Mouse (Mus musculus): ENCODE data around the gene Lrrc4. TPM values are rescaled to one million over a fixed set of nuclear protein-coding genes. Genes with fewer than 3 reads are reported as not detected.

Gene Lrrc4
- total and polyA plus RNA-seq, 2 experiments from 2014 or later: 6.0 to 59.8 TPM

- WGBS: 26% methylated on average over 1 of the region's 1 CpGs
Measured at GRCm38 (mm10) chr6:28743586-28743985, 88.0 kb downstream of the Lrrc4 start.

GRCm38 (mm10) chr6:28737601-28738000 is 93.9 kb downstream of the Lrrc4 start:
- no peak overlapping the region for H3K4me3 ChIP-seq (ENCODE audit: low read length)
- DNase-seq (ENCODE audit: low spot score) (no peak), ATAC-seq (no peak)
- no peak overlapping the region for H3K27ac ChIP-seq
- H3K4me1 ChIP-seq (ENCODE audit: insufficient read depth, low read length): no peaks in the 10 kb centered on the region
- 87% methylated on average over 1 of the region's 1 CpGs for WGBS
- H3K4me2 ChIP-seq (ENCODE audit: low read depth, low read length): no peak overlapping the region
- no peaks in the 10 kb centered on the region for H3K27me3 ChIP-seq (ENCODE audit: insufficient read depth, low read length)
- no peak for TF ChIP-seq CTCF (IDR thresholded peaks at IDR 0.05; ENCODE audit: low read depth)
- no peaks in the 10 kb centered on the region for H3K9me3 ChIP-seq (ENCODE audit: low read length)
- H3K9ac ChIP-seq (replicated peaks; ENCODE audit: low read length): no peak overlapping the region
- no peaks in the 10 kb centered on the region for H3K36me3 ChIP-seq (ENCODE audit: insufficient read depth, low read length)

More at GRCm38 (mm10) chr6:28743586-28743985, 88.0 kb downstream of the Lrrc4 start:
- H3K9me3 ChIP-seq (ENCODE audit: low read length): no peaks in the 10 kb centered on the region
- no peaks in the 10 kb centered on the region for H3K27me3 ChIP-seq (ENCODE audit: insufficient read depth, low read length)
- H3K4me1 ChIP-seq (ENCODE audit: insufficient read depth, low read length): peaks cover 12% of the 10 kb centered on the region
- DNase-seq (ENCODE audit: low spot score) (peak; percentile 56), ATAC-seq (no peak)
- no peak overlapping the region; the same call in 1 of the 2 replicates for H3K27ac ChIP-seq
- TF ChIP-seq CTCF (IDR thresholded peaks at IDR 0.05; ENCODE audit: low read depth): no peak
- no peaks in the 10 kb centered on the region for H3K36me3 ChIP-seq (ENCODE audit: insufficient read depth, low read length)
- no peak overlapping the region for H3K4me3 ChIP-seq (ENCODE audit: low read length)
- no peak overlapping the region for H3K9ac ChIP-seq (replicated peaks; ENCODE audit: low read length)
- H3K4me2 ChIP-seq (ENCODE audit: low read depth, low read length): no peak overlapping the region

GRCm38 (mm10) chr6:28736665-28737064 is 94.9 kb downstream of the Lrrc4 start:
- 66% methylated on average over 7 of the region's 7 CpGs for WGBS
- H3K4me3 ChIP-seq (ENCODE audit: low read length): no peak overlapping the region
- H3K27ac ChIP-seq: no peak overlapping the region
- H3K4me2 ChIP-seq (ENCODE audit: low read depth, low read length): no peak overlapping the region
- no peaks in the 10 kb centered on the region for H3K36me3 ChIP-seq (ENCODE audit: insufficient read depth, low read length)
- no peak for TF ChIP-seq CTCF (IDR thresholded peaks at IDR 0.05; ENCODE audit: low read depth)
- DNase-seq (ENCODE audit: low spot score) (no peak), ATAC-seq (no peak)
- no peaks in the 10 kb centered on the region for H3K4me1 ChIP-seq (ENCODE audit: insufficient read depth, low read length)
- no peaks in the 10 kb centered on the region for H3K9me3 ChIP-seq (ENCODE audit: low read length)
- H3K27me3 ChIP-seq (ENCODE audit: insufficient read depth, low read length): no peaks in the 10 kb centered on the region
- H3K9ac ChIP-seq (replicated peaks; ENCODE audit: low read length): no peak overlapping the region

- ATAC-seq (no peak), DNase-seq (ENCODE audit: low spot score) (no peak)
- Histone ChIP-seq H3K9ac (replicated peaks; ENCODE audit: low read length) (no peak overlapping the region), H3K4me3 (ENCODE audit: low read length) (no peak overlapping the region), H3K27ac (no peak overlapping the region), H3K36me3 (ENCODE audit: insufficient read depth, low read length) (no peaks in the 10 kb centered on the region), H3K9me3 (ENCODE audit: low read length) (no peaks in the 10 kb centered on the region), H3K27me3 (ENCODE audit: insufficient read depth, low read length) (no peaks in the 10 kb centered on the region), H3K4me1 (ENCODE audit: insufficient read depth, low read length) (no peaks in the 10 kb centered on the region), H3K4me2 (ENCODE audit: low read depth, low read length) (no peak overlapping the region)
- TF ChIP-seq CTCF (IDR thresholded peaks at IDR 0.05; ENCODE audit: low read depth): no peak
- WGBS: 84% methylated on average over 9 of the region's 9 CpGs
Measured at GRCm38 (mm10) chr6:28735116-28735515, 96.4 kb downstream of the Lrrc4 start.

GRCm38 (mm10) chr6:28733884-28734647 is 97.5 kb downstream of the Lrrc4 start:
- no peaks in the 10 kb centered on the region for H3K9me3 ChIP-seq (ENCODE audit: low read length)

GRCm38 (mm10) chr6:28731246-28731645 is 100.3 kb downstream of the Lrrc4 start:
- Histone ChIP-seq H3K9me3 (ENCODE audit: low read length) (no peaks in the 10 kb centered on the region), H3K27me3 (ENCODE audit: insufficient read depth, low read length) (no peaks in the 10 kb centered on the region), H3K9ac (replicated peaks; ENCODE audit: low read length) (no peak overlapping the region), H3K4me2 (ENCODE audit: low read depth, low read length) (no peak overlapping the region), H3K36me3 (ENCODE audit: insufficient read depth, low read length) (no peaks in the 10 kb centered on the region), H3K4me3 (ENCODE audit: low read length) (no peak overlapping the region), H3K4me1 (ENCODE audit: insufficient read depth, low read length) (peaks cover 11% of the 10 kb centered on the region), H3K27ac (no peak overlapping the region)
- ATAC-seq: no peak
- no peak for DNase-seq (ENCODE audit: low spot score)
- WGBS: 95% methylated on average over 6 of the region's 6 CpGs
- no peak for TF ChIP-seq CTCF (IDR thresholded peaks at IDR 0.05; ENCODE audit: low read depth)

More at GRCm38 (mm10) chr6:28733884-28734647, 97.5 kb downstream of the Lrrc4 start:
- no peak overlapping the region for H3K4me3 ChIP-seq (ENCODE audit: low read length)
- H3K9ac ChIP-seq (replicated peaks; ENCODE audit: low read length): no peak overlapping the region
- H3K4me2 ChIP-seq (ENCODE audit: low read depth, low read length): no peak overlapping the region
- 91% methylated on average over 5 of the region's 5 CpGs for WGBS
- peaks cover 6% of the 10 kb centered on the region; the same call in 1 of the 2 replicates for H3K4me1 ChIP-seq (ENCODE audit: insufficient read depth, low read length)
- TF ChIP-seq CTCF (IDR thresholded peaks at IDR 0.05; ENCODE audit: low read depth): no peak
- ATAC-seq: no peak
- no peaks in the 10 kb centered on the region for H3K27me3 ChIP-seq (ENCODE audit: insufficient read depth, low read length)
- no peak for DNase-seq (ENCODE audit: low spot score)
- H3K36me3 ChIP-seq (ENCODE audit: insufficient read depth, low read length): no peaks in the 10 kb centered on the region
- H3K27ac ChIP-seq: no peak overlapping the region

- 23% methylated on average over 2 of the region's 2 CpGs for WGBS
- DNase-seq (ENCODE audit: low spot score) (no peak), ATAC-seq (no peak)
- Histone ChIP-seq H3K4me3 (ENCODE audit: low read length) (no peak overlapping the region), H3K27ac (0 out of 2 replicates have a peak overlapping the region, but pooled peaks have one; percentile 4), H3K9ac (replicated peaks; ENCODE audit: low read length) (no peak overlapping the region), H3K27me3 (ENCODE audit: insufficient read depth, low read length) (no peaks in the 10 kb centered on the region), H3K4me1 (ENCODE audit: insufficient read depth, low read length) (peaks cover 11% of the 10 kb centered on the region), H3K36me3 (ENCODE audit: insufficient read depth, low read length) (no peaks in the 10 kb centered on the region), H3K9me3 (ENCODE audit: low read length) (no peaks in the 10 kb centered on the region), H3K4me2 (ENCODE audit: low read depth, low read length) (no peak overlapping the region)
- no peak for TF ChIP-seq CTCF (IDR thresholded peaks at IDR 0.05; ENCODE audit: low read depth)
Measured at GRCm38 (mm10) chr6:28729649-28730048, 101.9 kb downstream of the Lrrc4 start.

Measured in hindbrain, postnatal 0 days (tissue).